Mouse (Mus musculus) thymus, postnatal 4 days (tissue): ENCODE data around the gene Ktn1.

Experiments used
- DNase-seq: peaks from one replicate; pipeline ENCODE4 v3.0.0; 2021

Gene Ktn1

DNA sequence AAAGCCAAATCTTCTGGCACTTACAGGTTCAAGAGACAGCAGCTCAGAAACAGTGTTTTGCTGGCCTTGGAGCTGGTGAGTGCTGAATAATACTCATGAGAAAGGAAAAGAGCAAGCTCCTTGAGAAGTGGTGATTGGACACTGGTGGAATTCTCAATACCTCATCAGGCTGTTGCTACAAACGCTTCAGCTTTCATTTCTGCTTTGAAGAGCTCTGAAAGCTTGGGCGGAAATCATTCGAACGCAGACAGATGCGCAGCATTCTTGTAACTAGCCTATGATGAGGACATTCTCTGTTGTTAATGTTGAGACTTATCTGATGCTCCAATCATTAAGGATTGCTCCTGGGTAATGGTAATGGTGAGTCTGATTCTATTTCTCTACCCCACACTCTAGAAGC, at the start of gene Ktn1:
TSS of gene Ktn1 (plus strand) at position 231 of the 400 bp plus-strand sequence.
- no peak for DNase-seq

DNA sequence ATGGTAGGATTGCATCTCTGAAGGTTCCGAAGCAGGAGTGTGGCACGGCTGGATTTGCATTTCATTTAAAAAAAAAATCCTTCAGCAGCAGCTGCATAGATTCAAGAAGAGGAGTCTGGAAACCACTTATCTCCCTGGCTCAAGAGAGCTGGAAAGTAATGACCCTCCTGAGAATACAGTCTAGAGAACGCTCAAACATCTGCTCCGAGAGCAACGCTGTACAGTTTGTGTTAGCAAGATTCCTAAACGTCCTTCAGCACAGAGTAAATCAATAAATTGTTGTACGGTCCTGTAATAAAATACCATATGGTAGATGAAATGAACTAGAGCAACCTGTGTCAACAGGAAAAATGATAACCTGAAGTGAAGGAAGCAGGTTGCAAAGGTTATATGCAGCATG, 35.0 kb upstream of the Ktn1 start:
- DNase-seq: no peak

DNA sequence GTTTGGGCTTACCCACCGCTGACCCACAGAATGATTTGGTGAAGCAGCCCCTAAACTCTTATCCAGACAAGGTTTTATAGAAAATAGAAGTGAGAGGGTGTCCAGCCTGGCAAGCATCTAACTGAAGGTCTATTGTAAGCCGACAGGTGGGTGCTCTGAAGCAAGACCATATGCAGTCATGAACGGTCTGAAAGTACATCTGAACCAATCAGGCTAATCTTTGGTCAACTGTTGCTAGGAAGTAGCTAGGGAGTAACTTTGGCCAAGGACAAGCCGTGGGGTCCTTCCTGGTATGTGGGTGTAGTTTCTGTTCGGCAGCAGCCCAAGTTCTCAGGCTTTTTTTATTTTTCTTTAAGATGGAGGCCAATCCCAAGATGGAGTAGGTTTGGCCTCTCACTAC, 29.4 kb upstream of the Ktn1 start:
- DNase-seq: no peak

DNA sequence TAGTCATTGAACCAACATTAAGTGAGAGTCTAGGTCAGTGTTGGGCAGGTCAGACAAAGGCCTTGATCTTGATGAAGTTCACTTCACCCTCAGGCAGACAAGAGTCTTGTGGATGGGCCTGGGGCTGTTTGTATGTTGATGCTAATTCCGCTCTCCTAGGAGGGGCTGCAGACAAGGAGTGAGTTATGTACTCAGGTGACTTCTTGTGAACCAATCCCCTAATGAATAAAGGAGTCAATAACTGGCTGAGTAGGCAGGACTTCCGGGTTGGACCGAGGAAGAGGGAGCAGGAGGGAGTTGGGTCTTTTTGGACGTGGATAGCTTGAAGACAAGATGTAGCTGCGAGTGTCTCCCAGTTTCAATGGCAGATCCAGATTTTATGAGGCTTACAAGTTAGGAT, 26.3 kb upstream of the Ktn1 start:
- no peak for DNase-seq

DNA sequence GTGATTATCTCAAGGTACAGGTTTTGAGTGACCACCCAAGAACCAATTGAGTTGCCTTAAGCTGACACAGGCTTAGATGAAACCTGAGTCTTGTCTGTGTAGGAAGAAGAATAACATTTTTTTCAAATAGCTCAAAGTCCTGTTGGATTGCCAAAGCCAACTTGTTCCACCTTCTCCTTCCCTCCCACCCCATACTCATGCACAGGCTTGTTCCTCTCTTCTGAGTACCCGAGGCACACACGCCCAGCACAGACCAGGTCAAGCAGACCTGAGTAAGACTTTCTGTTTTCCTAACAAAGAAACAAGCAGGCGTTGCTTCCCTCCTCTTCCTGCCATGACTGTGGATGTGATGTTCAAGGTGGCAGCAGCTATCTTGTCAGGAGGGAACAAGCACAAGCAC, 23.4 kb upstream of the Ktn1 start:
- DNase-seq: no peak

DNA sequence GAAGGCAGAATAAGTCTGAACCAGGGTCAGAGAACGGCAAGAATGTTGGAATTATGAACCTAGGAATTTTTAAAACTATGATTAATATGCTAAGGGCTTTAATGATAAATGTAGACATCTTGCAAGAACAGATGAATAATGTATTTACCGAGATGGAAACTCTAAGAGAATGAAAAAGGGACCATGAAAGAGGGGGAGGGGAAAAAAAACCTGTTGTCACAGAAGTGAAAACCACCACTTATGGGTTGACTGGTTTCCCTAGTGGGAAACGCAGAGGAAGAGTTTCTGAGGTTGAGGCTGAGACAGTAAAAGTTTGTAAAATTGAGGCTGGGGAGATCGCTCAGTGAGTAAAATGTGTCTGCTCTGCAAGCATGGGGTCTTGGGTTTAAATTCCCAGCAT, 22.1 kb upstream of the Ktn1 start:
- DNase-seq: no peak

DNA sequence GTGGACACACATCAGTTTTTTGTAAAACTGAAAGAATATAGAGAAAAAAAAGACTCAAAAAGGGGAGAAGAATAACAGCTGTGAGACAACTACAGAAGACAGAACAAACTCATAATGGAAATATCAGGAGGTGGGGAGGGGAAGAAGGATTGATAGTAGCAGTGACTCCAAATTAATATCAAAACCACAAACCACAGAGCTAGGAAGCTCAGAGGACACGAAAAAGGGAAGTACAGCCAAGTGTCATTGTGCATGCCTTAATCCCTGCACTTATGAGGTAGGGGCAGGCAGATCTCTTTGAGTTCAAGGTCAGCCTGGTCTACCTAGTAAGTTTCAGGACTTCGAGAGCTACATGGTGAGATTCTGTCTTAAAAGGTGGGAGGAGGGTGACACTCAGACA, 21.4 kb upstream of the Ktn1 start:
- no peak for DNase-seq

DNA sequence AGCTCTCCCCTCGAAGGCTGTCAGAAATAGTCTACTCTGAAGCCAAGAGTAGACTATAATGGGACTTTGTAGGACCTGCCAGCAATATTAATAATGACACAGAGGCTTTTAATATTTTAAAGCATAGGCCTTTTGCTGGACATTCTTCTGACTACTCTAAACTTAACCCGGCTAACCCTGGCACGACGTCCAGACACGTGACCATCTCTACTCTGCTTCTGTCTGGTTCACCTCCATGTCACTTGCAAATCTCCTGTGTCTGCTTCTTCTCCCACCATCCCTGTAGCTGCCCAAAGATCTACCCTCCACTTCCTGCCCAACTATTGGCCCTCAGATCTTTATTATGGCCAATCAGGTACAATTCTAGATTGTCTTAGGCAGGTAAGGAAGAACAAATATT, 20.9 kb upstream of the Ktn1 start:
- DNase-seq: no peak

DNA sequence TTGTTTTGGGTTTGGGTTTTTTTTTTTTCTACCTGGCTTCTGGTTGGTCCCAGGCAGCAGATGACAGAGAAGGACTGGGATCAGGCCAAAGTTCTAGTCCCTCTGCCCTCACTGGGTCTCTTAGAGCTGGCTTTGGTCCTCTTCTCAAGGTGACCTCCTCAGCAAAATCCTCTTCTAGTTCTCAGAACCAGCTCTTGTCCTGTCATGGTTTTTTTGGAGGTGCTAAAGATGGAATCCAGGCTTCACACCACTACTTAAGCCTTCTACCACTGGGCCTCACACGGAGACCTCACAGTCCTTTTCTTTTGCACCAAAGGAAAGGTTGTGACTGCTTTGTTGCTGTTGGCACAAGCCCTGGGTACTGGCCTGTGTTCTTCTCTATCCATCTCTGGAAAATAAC, 15.8 kb upstream of the Ktn1 start:
- no peak for DNase-seq

DNA sequence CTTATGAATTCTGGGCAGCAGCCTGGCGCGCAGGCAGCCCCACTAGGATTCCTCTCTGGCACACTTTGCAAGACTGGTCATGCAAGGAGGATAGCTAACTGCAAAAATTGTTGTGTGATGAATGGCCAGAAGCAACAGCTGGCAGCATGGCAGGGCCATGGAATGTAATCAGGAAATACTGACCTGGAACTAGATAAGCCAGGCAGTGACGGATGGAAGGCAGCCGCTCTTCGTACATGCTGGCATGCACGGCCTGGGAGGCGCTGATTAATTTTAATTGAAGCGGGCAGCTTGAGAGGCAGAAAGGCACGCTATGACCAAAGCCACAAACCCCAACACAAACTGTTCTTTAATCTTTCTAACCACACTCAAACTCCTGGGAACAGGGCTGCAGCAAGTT, 13.8 kb upstream of the Ktn1 start:
- no peak for DNase-seq

DNA sequence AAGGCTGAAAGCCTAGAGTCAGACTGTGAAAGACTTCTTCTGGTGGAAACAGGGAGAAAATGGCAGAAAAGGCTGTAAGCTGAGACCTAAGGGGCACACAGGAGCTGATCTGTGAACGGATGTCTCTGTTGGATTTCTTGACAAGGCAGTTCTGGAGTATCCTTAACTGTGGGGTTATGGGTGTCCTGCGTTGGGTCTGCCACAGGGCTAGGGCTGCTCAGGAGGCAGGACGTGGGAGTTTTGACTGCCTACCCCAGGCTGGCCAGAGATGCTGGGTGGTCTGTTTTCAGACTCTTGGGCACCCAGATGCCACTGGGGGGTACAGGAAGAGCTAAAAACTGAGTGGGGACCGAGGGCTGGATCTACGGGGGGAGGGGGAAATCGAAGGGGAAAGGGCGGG, 13.4 kb upstream of the Ktn1 start:
- no peak for DNase-seq

DNA sequence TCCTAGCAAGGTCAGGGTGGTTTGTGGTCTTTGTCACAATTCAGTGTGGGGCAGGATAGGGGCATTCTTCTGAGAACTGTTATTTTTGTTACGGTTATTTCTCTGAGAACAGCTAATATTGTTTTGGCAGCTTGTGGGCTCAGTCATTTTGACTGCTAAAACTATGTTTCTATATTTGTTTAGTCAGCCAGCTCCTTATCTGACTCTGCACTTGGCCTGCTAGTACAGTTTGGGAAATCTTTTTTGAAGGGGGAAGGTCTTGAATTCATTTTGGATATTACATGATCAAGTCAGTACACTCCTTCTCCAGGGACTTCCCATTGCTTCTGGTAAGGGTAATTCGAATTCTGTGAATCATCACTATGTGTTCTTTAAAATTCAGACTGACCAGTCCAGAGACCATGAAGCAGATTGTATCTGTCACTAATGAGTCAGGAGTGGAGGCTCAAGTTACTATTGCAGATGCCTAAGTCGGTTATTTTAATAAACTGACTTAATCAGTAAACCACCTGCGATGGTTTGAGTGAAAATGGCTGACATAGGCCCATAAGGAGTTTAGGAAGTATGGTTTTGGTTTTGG, 9.8 kb upstream of the Ktn1 start:
- DNase-seq: no peak

DNA sequence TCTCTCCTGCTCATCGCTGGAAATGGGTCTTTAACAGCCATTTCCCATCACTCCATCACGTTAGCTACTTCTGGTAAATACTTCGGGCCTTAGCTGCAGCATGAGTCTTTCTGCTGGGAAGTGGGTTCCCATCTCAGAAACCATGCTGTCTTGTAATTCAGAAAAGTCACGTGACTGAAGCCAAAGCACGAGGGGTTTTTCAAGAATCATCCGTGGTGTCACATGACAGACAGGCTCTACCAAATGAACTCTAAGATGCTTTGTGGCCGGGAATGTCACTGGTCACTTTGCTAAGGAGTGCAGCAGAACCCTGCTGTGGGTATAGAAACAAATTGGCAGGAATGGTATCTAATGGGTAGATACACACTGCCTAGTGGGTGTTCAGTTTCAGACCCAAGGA, 2.6 kb upstream of the Ktn1 start:
- DNase-seq: no peak

DNA sequence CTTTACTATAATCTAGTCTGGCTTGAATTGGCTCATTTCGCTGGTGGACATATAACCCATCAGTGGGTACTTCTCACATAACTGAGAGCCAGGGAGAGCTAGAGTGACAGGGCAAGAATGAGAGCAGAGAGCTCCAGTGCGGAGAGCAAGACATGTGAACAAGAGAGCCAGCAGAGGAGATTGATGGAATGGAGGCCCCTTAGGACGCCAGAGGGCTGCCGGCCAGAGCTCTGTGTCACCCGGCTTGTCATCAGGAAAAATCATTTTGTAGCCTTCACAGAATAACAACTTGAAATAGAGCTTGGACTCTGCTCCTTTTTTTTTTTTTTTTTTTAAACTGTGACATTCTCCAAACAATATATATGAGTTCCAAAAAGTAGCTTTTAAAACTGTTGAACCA, 2.0 kb upstream of the Ktn1 start:
- DNase-seq: no peak

DNA sequence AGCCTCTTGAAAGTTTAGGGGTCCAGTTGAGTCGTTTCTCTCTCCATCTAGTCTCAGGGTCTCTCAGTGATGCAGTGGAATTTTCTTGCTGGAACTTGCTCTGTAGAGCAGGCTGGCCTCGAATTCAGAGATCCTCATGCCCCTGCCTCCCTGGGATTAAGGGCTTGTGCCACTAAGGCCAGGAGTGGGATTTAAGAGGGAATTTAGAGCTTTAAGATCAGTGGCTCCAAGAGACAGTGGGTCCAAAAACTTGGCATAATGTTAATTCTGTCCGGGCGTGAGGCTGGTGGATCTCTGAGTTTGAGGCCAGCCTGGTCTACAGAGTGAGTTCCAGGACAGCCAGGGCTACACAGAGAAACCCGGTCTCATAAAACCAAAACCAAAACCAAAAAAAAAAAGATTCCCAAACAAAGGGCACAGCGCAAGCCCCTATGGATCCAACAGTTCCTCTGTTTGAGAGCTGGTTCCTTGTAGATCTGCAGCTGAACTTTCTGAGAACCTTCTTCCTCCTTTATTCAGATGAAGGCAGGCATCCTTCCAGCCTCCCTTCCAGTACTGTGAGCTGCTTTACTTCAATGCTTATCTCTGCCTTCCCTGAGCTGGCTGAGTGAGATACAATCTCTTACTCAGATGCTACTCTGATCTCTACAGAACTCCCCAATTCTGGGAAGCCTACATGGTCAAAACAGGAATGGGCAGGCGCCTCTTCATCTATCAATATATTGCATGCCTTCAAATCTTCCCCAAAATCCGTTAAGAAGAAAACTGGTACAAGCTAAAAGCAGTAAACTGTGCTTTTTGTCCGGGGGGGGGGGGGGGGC, 1.3 kb upstream of the Ktn1 start:
- no peak for DNase-seq

DNA sequence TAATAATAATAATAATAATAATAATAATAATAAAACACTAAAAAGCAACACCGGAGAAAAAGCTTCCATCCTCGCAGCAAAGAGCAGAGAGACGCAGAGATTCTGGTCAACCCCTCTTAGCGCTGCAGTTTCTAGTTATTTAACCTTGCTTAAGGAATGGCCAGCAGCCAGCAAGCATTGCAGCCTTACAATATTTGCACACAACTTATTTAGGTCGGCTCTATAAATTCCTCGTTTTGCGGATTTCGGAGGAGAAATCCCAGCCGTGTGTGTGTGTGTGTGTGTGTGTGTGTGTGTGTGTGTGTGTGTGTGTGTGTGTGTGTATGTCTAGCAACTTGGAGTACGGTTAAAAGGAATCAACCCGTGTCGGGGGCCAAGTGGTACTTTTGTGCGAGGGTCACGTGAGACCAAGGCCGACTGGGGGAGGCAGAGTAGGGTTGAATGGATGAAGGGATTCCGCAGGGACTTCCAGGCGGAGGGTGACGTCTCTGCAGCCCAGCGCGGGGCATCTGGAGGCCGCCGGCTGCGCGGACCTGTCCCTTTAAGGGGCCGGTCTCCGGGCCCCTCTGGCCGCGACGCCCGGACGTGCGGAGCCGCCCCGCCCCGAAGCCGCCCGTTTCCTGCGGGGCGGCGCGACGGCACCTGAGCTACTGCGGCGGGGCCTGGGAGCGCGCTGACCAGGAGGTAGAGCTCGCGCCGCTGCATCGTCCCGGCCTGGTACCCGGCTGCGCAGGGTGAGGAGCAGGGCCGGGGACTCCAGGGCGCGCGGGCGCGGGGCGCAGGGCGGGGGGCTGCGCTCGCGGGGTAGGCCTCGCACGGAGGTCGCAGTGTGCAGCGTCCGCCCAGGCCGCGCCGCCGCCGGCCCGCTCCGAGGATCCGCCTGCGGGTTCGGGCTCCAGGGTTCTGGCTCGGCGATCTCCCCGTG, 720 bp downstream of the Ktn1 start:
- peak; percentile 73 for DNase-seq

DNA sequence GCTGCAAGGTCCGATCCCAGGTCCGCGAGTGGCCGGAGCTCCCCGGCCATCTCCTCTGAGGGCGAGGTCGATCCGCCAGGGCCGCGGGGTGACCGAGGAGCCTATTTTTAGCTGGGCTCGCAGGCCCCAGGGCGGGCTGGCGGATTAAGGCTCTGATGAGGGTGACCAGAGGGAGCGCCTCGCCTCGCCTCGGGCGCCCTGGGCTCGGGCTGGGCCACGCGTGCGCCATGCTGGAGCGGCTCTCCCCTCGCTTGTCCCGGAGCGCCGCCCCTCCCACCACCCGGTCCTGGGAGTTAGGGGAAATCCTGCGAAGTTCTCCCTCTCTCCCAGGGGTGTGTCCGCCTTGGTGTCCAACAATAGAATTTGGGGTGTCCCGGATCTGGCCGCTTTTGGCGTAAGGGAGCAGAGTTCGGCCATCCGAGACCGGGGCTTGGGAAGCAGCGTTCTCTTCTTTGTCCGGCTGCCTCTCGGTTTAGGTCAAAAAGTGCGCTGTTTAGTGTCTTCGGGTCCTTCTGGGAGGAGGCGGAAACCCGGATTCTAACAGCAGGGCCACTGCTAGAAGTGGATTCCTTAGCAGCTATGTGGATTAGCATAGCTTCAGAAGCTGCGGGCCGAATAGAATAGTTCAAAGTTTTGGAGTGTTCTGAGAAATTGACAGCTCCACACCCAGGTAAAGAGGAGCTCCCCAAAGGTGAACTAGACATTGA, 1.5 kb downstream of the Ktn1 start:
- DNase-seq: peak; percentile 66

DNA sequence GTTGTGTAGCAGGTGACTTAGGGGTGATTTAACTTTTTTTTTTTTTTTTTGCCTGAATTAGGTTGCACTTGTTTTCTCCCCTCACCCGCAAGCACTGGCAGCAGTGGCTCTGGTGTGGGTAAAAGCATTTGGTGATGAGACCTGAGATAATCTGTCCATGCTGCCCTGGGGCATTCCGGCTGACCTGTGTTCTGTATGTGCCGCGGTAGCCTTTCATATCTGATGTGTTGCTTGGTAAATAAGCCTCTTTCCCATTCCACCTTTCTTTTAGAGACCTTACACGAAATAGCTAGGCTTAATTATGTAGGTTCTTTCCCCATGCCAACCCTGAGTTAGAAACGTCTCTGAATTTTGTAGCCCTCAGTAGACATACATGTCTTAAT, 2.1 kb downstream of the Ktn1 start:
- no peak for DNase-seq

DNA sequence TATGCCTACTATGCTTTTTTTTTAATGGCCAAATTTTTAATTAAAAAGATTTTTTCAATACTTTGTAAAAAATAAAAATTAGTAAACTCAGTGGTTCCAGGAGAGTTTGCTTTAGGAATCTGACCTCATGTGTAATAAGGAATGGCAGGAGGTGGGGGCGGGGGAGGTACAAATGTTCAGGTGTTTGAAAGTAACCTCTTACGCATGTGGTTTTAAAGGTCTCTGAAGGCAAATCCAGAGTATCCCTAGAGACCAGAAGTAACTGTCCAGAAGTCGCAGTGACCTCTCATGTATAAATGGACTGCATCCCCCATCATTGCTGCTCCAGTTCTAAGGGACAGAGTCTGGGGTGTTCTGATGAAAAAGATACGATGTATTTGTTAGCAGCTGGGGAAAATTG, 3.0 kb downstream of the Ktn1 start:
- no peak for DNase-seq

DNA sequence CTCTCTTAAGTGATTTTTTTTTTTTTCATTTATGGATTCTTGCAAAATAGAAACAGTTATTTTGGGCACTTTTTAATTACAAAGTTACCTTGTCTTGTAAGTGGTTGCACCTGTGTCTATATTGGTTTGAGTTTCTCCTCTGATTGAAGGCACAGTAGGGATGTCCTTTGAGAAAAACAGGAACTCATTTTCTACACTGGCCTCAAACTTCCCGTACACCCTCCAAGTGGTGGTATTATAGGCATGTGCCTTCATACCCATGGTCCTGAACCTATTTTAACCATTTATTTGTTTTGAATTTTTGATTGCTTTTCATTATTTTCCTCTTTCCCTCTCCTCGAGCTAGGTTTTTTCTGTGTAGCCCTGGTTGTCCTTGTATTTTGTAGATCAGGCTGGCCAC, 7.2 kb downstream of the Ktn1 start:
- DNase-seq: no peak

DNA sequence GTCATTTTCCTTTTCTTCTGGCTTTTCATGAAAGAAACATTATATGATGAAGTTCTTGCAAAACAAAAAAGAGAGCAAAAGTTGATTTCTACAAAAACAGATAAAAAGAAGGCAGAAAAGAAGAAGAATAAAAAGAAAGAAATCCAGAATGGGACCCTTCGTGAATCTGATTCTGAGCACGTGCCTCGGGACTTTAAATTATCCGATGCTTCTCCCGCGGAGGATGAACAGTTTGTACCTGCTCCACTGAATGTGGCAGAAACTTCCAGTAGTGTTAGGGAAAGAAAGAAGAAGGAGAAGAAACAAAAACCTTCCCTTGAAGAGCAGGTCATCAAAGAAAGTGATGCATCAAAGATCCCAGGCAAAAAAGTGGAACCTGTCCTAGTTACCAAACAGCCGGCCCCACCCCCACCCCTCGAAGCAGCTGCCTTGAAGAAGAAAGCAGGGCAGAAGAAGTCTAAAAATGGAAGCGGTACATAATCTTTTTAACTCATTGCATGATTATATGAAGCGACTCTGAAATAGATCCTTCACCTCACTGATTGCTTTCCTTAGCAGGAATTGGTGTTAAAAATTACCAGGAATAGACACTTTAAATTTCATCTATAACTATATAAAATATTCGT, 15.7 kb downstream of the Ktn1 start:
- no peak for DNase-seq

DNA sequence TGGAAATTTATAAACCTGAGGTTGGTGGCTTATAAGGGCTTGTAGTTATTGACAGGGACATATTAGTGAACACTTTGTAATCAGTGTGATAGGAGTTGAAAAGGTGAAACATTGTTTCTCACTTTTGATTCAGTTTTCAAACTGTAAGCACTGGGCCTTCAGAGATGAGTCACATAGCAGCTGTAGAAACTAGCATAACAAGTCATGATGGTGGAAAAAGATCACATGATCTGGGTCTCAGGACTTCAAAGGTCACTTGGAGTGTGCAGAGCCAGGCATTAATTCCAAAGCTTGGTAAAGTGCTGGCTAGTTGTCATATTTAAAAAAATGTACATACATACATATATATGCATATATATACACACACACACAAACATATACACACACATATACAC, 16.2 kb downstream of the Ktn1 start:
- no peak for DNase-seq
